Mouse (Mus musculus): ENCODE data around the gene Git1.

- TF ChIP-seq CTCF (IDR thresholded peaks at IDR 0.05; ENCODE audit: control insufficient read depth, insufficient read depth, insufficient read length), result no peak
- no peak for TF ChIP-seq CEBPB (IDR thresholded peaks at IDR 0.05; ENCODE audit: low read depth)
- no peak for TF ChIP-seq MAX (IDR thresholded peaks at IDR 0.05)
- TF ChIP-seq FOSL1 (IDR thresholded peaks at IDR 0.05; ENCODE audit: insufficient read depth, low read length, poor library complexity, severe bottlenecking), result no peak
Observed at GRCm38 (mm10) chr11:77497341-77497756, 4.0 kb downstream of the Git1 start.
